Mouse (Mus musculus) heart, embryonic 15.5 days (tissue): ENCODE measurements around the gene Kank1. TPM values are rescaled to one million over a fixed set of nuclear protein-coding genes. Genes with fewer than 3 reads are reported as not detected.

Source experiments
- ATAC-seq: fragments of 200-750 bp; cut with Nextera tagmentation; replicated peaks from 2 replicates; pipeline ENCODE4 v1.8.0; 2017; ENCODE audit warnings: low read depth, moderate TSS enrichment; ENCODE audit not compliant: insufficient number of reproducible peaks, insufficient read depth, low FRiP score
- H3K27ac ChIP-seq: fragments of 300-500 bp; sonication (generic); 2 replicates; pipeline ENCODE4 v1.5.1; 2015; ENCODE audit warnings: mild to moderate bottlenecking, inconsistent platforms
- H3K27me3 ChIP-seq: fragments of 300-500 bp; sonication (generic); 2 replicates; pipeline ENCODE4 v1.6.1; 2015; ENCODE audit warnings: inconsistent platforms
- H3K36me3 ChIP-seq: fragments of 300-500 bp; sonication (generic); 2 replicates; pipeline ENCODE4 v1.6.1; 2015; ENCODE audit warnings: mild to moderate bottlenecking, inconsistent platforms
- H3K4me1 ChIP-seq: fragments of 300-500 bp; sonication (generic); replicated peaks from 2 replicates; pipeline ENCODE4 v1.6.1; 2015; ENCODE audit warnings: inconsistent platforms
- H3K4me2 ChIP-seq: fragments of 300-500 bp; sonication (generic); 2 replicates; pipeline ENCODE4 v1.6.1; 2015; ENCODE audit warnings: inconsistent platforms, mild to moderate bottlenecking, moderate library complexity
- H3K4me3 ChIP-seq: fragments of 300-500 bp; sonication (generic); 2 replicates; pipeline ENCODE4 v1.5.1; 2015; ENCODE audit warnings: mild to moderate bottlenecking, inconsistent platforms
- H3K9ac ChIP-seq: fragments of 300-500 bp; sonication (generic); 2 replicates; pipeline ENCODE4 v1.6.1; 2015; ENCODE audit warnings: mild to moderate bottlenecking, inconsistent platforms
- H3K9me3 ChIP-seq: fragments of 300-500 bp; sonication (generic); replicated peaks from 2 replicates; pipeline ENCODE4 v1.6.1; 2016; ENCODE audit warnings: inconsistent platforms
- WGBS: fragments of 180-500 bp; shearing (Covaris S2); methylation state at CpG from one replicate; pipeline ENCODE4 v1.1.7; 2015; ENCODE audit warnings: mixed read lengths; 5-methylcytosine and 5-hydroxymethylcytosine counted together
- polyA plus RNA-seq: library from polyadenylated mRNA; unstranded; fragments of >200 nt; fragmentation: Nextera tagmentation; extraction: Ambion mirVana; gene quantifications from 2 replicates; pipeline ENCODE4 v1.2.1, GENCODE M21; 2015

Gene Kank1
- polyA plus RNA-seq, 1 experiment from 2014 or later: 48.3 TPM

- Histone ChIP-seq H3K4me1 (peaks cover 38% of the 10 kb centered on the region), H3K36me3 (no peaks in the 10 kb centered on the region), H3K9me3 (no peaks in the 10 kb centered on the region), H3K4me3 (no peak overlapping the region), H3K27me3 (no peaks in the 10 kb centered on the region), H3K4me2 (peak overlapping the region; percentile 6; the same call in 1 of the 2 replicates), H3K9ac (no peak overlapping the region), H3K27ac (peak overlapping the region; percentile 87)
- 64% methylated on average over 3 of the region's 3 CpGs for WGBS
- ATAC-seq: peak; percentile 63; the same call in 1 of the 2 replicates
These were observed 16.9 kb downstream of the Kank1 start for GRCm38 (mm10) chr19:25253628-25254027.

GRCm38 (mm10) chr19:25258321-25258720 lies 21.5 kb downstream of the Kank1 start:
- Histone ChIP-seq H3K27ac (no peak overlapping the region), H3K4me1 (peaks cover 20% of the 10 kb centered on the region), H3K9ac (no peak overlapping the region), H3K4me3 (no peak overlapping the region), H3K36me3 (no peaks in the 10 kb centered on the region), H3K27me3 (no peaks in the 10 kb centered on the region), H3K9me3 (no peaks in the 10 kb centered on the region), H3K4me2 (no peak overlapping the region)
- 75% methylated on average over 6 of the region's 6 CpGs for WGBS
- ATAC-seq: no peak

GRCm38 (mm10) chr19:25266181-25266580 lies 29.4 kb downstream of the Kank1 start:
- ATAC-seq: no peak
- Histone ChIP-seq H3K4me2 (no peak overlapping the region), H3K9me3 (no peaks in the 10 kb centered on the region), H3K27me3 (no peaks in the 10 kb centered on the region), H3K9ac (no peak overlapping the region), H3K4me3 (no peak overlapping the region), H3K27ac (no peak overlapping the region), H3K4me1 (peaks cover 29% of the 10 kb centered on the region), H3K36me3 (no peaks in the 10 kb centered on the region)
- 44% methylated on average over 9 of the region's 9 CpGs for WGBS

- peak overlapping the region; percentile 50 for H3K27ac ChIP-seq
- WGBS: 25% methylated on average over 6 of the region's 6 CpGs
These were observed 30.5 kb downstream of the Kank1 start for GRCm38 (mm10) chr19:25267247-25267646.

GRCm38 (mm10) chr19:25268532-25268931 lies 31.8 kb downstream of the Kank1 start:
- no peak for ATAC-seq
- WGBS: 55% methylated on average over 6 of the region's 6 CpGs
- H3K4me3 ChIP-seq: no peak overlapping the region
- peaks cover 42% of the 10 kb centered on the region for H3K4me1 ChIP-seq
- no peak overlapping the region for H3K9ac ChIP-seq
- H3K27me3 ChIP-seq: no peaks in the 10 kb centered on the region
- no peak overlapping the region for H3K4me2 ChIP-seq
- H3K36me3 ChIP-seq: no peaks in the 10 kb centered on the region
- no peaks in the 10 kb centered on the region for H3K9me3 ChIP-seq
- H3K27ac ChIP-seq: peak overlapping the region; percentile 31

More at GRCm38 (mm10) chr19:25267247-25267646, 30.5 kb downstream of the Kank1 start:
- Histone ChIP-seq H3K36me3 (no peaks in the 10 kb centered on the region), H3K9ac (no peak overlapping the region), H3K4me2 (peak overlapping the region; percentile 16; the same call in 1 of the 2 replicates), H3K4me3 (no peak overlapping the region), H3K4me1 (peaks cover 35% of the 10 kb centered on the region), H3K27me3 (no peaks in the 10 kb centered on the region), H3K9me3 (no peaks in the 10 kb centered on the region)
- ATAC-seq: no peak

- ATAC-seq: no peak
- Histone ChIP-seq H3K36me3 (no peaks in the 10 kb centered on the region), H3K27ac (no peak overlapping the region), H3K9ac (no peak overlapping the region), H3K27me3 (no peaks in the 10 kb centered on the region), H3K4me1 (peaks cover 42% of the 10 kb centered on the region), H3K4me3 (no peak overlapping the region), H3K9me3 (no peaks in the 10 kb centered on the region), H3K4me2 (no peak overlapping the region)
- WGBS: 44% methylated on average over 9 of the region's 9 CpGs
These were observed 34.8 kb downstream of the Kank1 start for GRCm38 (mm10) chr19:25271591-25271990.

- Histone ChIP-seq H3K9me3 (no peaks in the 10 kb centered on the region), H3K36me3 (no peaks in the 10 kb centered on the region), H3K27ac (peak overlapping the region; percentile 76), H3K27me3 (no peaks in the 10 kb centered on the region), H3K9ac (no peak overlapping the region), H3K4me1 (peaks cover 42% of the 10 kb centered on the region), H3K4me2 (peak overlapping the region; percentile 29; the same call in 1 of the 2 replicates), H3K4me3 (no peak overlapping the region)
- peak; percentile 54; the same call in 1 of the 2 replicates for ATAC-seq
These were observed 36.4 kb downstream of the Kank1 start for GRCm38 (mm10) chr19:25273179-25273578.

GRCm38 (mm10) chr19:25276600-25277395 lies 40.0 kb downstream of the Kank1 start:
- Histone ChIP-seq H3K4me2 (no peak overlapping the region), H3K4me1 (peaks cover 44% of the 10 kb centered on the region), H3K36me3 (no peaks in the 10 kb centered on the region), H3K9me3 (no peaks in the 10 kb centered on the region), H3K27ac (peak overlapping the region; percentile 50; the same call in 1 of the 2 replicates), H3K4me3 (no peak overlapping the region), H3K27me3 (no peaks in the 10 kb centered on the region), H3K9ac (no peak overlapping the region)
- no peak for ATAC-seq
- 84% methylated on average over 15 of the region's 15 CpGs for WGBS

- 17% methylated on average over 5 of the region's 5 CpGs for WGBS
- 0 out of 2 replicates have a peak overlapping the region, but pooled peaks have one; percentile 3 for H3K4me2 ChIP-seq
- no peaks in the 10 kb centered on the region for H3K9me3 ChIP-seq
- H3K27me3 ChIP-seq: no peaks in the 10 kb centered on the region
- H3K9ac ChIP-seq: no peak overlapping the region
- H3K27ac ChIP-seq: peak overlapping the region; percentile 50
- H3K36me3 ChIP-seq: no peaks in the 10 kb centered on the region
- H3K4me1 ChIP-seq: peaks cover 37% of the 10 kb centered on the region
- H3K4me3 ChIP-seq: no peak overlapping the region
- ATAC-seq: peak; percentile 60
These were observed 41.0 kb downstream of the Kank1 start for GRCm38 (mm10) chr19:25277761-25278160.

GRCm38 (mm10) chr19:25279603-25280002 lies 42.8 kb downstream of the Kank1 start:
- peaks cover 6% of the 10 kb centered on the region; the same call in 1 of the 2 replicates for H3K27me3 ChIP-seq
- no peak overlapping the region for H3K27ac ChIP-seq
- peaks cover 32% of the 10 kb centered on the region for H3K4me1 ChIP-seq
- 42% methylated on average over 5 of the region's 5 CpGs for WGBS
- ATAC-seq: no peak
- no peaks in the 10 kb centered on the region for H3K36me3 ChIP-seq
- H3K9me3 ChIP-seq: no peaks in the 10 kb centered on the region
- no peak overlapping the region for H3K9ac ChIP-seq
- H3K4me3 ChIP-seq: no peak overlapping the region
- no peak overlapping the region for H3K4me2 ChIP-seq

- H3K27me3 ChIP-seq: peaks cover 6% of the 10 kb centered on the region; the same call in 1 of the 2 replicates
- H3K36me3 ChIP-seq: no peaks in the 10 kb centered on the region
- H3K9me3 ChIP-seq: no peaks in the 10 kb centered on the region
- no peak overlapping the region for H3K9ac ChIP-seq
- 89% methylated on average over 2 of the region's 2 CpGs for WGBS
- no peak overlapping the region for H3K27ac ChIP-seq
- peaks cover 24% of the 10 kb centered on the region for H3K4me1 ChIP-seq
- H3K4me3 ChIP-seq: no peak overlapping the region
- H3K4me2 ChIP-seq: no peak overlapping the region
- no peak for ATAC-seq
These were observed 46.9 kb downstream of the Kank1 start for GRCm38 (mm10) chr19:25283665-25284064.
